Mouse (Mus musculus) myocyte (in vitro differentiated cells): ENCODE measurements around the gene Fopnl.

ENCODE experiments used
- CEBPB ChIP-seq: IDR thresholded peaks from 2 replicates; pipeline ENCODE4 v1.6.1; 2011; ENCODE audit warnings: mild to moderate bottlenecking, moderate library complexity; ENCODE audit not compliant: poor library complexity, insufficient read depth, severe bottlenecking
- E2F4 ChIP-seq: IDR thresholded peaks from one replicate; pipeline ENCODE4 v1.6.1; 2011; ENCODE audit warnings: mild to moderate bottlenecking, control low read depth, moderate library complexity; ENCODE audit not compliant: insufficient read depth
- MAX ChIP-seq: IDR thresholded peaks from one replicate; pipeline ENCODE4 v1.6.1; 2011; ENCODE audit warnings: low read depth, mild to moderate bottlenecking, control low read depth
- MYOG ChIP-seq, 3 experiments: IDR thresholded peaks; one replicate each; pipeline ENCODE4 v1.6.1; 2011; ENCODE audit warnings: control low read depth in 2 of 3, low read depth in 2 of 3, mild to moderate bottlenecking in 2 of 3; ENCODE audit not compliant: insufficient read length in 2 of 3, control insufficient read depth in 1 of 3, insufficient read depth in 1 of 3
- POLR2A ChIP-seq: IDR thresholded peaks from one replicate; pipeline ENCODE4 v1.6.1; 2011; ENCODE audit warnings: low read depth, mild to moderate bottlenecking, control low read depth, moderate library complexity; ENCODE audit not compliant: insufficient read length
- SRF ChIP-seq: IDR thresholded peaks from one replicate; pipeline ENCODE4 v1.6.1; 2011; ENCODE audit warnings: low read depth; ENCODE audit not compliant: control insufficient read depth, insufficient read length
- TCF12 ChIP-seq: IDR thresholded peaks from one replicate; pipeline ENCODE4 v1.6.1; 2011; ENCODE audit warnings: mild to moderate bottlenecking, control low read depth; ENCODE audit not compliant: poor library complexity, insufficient read depth, severe bottlenecking
- USF1 ChIP-seq: IDR thresholded peaks from one replicate; pipeline ENCODE4 v1.6.1; 2011; ENCODE audit warnings: low read depth, mild to moderate bottlenecking, control low read depth, moderate library complexity

DNA sequence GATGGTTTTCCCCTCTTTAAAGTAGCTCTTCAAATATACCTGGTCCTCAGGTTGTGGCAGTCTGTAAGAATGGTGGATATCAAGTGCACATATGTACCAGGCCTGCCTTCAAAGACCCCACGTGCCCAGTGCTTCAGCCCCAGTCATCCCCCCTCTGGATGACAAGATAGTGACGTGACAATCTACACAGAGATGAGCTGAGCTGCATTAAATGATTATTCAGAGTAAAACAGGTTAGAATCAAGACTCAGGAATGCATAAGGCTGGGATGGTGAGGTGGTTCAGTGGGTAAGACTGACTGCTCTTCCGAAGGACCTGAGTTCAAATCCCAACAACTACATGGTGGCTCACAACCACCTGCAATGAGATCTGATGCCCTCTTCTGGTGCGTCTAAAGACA lies 19.5 kb downstream of the Fopnl start:
- TF ChIP-seq POLR2A (no peak), MAX (no peak), SRF (no peak), USF1 (no peak), E2F4 (no peak), TCF12 (no peak), CEBPB (no peak), MYOG (IDR thresholded peaks at IDR 0.05; ENCODE audit: control insufficient read depth in 1 of 3, insufficient read depth in 1 of 3, insufficient read length in 2 of 3, low read depth in 2 of 3) (no peak)
